Mouse (Mus musculus) heart, embryonic 10.5 days (tissue): Measurements from ENCODE around the gene Tmem50b. TPM values are rescaled to one million over a fixed set of nuclear protein-coding genes. Genes with fewer than 3 reads are reported as not detected.

Experiments used
- DNase-seq: peaks from one replicate; pipeline ENCODE4 v3.0.0-alpha.2; 2017; ENCODE audit warnings: low spot score
- H3K27ac ChIP-seq: fragments of 300-500 bp; sonication (generic); 2 replicates; pipeline ENCODE4 v1.5.1; 2016; ENCODE audit warnings: mild to moderate bottlenecking
- H3K27me3 ChIP-seq: fragments of 300-500 bp; sonication (generic); 2 replicates; pipeline ENCODE4 v1.6.1; 2016; ENCODE audit warnings: mild to moderate bottlenecking; ENCODE audit not compliant: poor library complexity, insufficient read depth, severe bottlenecking
- H3K36me3 ChIP-seq: fragments of 300-500 bp; sonication (generic); 2 replicates; pipeline ENCODE4 v1.6.1; 2016; ENCODE audit warnings: mild to moderate bottlenecking, moderate library complexity
- H3K4me1 ChIP-seq: fragments of 300-500 bp; sonication (generic); 2 replicates; pipeline ENCODE4 v1.6.1; 2016; ENCODE audit warnings: mild to moderate bottlenecking
- H3K4me3 ChIP-seq: fragments of 300-500 bp; sonication (generic); 2 replicates; pipeline ENCODE4 v1.5.1; 2016; ENCODE audit warnings: mild to moderate bottlenecking, moderate library complexity
- H3K9me3 ChIP-seq: fragments of 300-500 bp; sonication (generic); 2 replicates; pipeline ENCODE4 v1.6.1; 2016; ENCODE audit warnings: mild to moderate bottlenecking, moderate library complexity
- WGBS: fragments of 180-500 bp; shearing (Covaris S2); methylation state at CpG from one replicate; pipeline ENCODE4 v1.1.7; 2016; 5-methylcytosine and 5-hydroxymethylcytosine counted together
- polyA plus RNA-seq: library from polyadenylated mRNA; unstranded; fragments of >200 nt; fragmentation: Nextera tagmentation; extraction: Ambion mirVana; gene quantifications from 2 replicates; pipeline ENCODE4 v1.2.1, GENCODE M21; 2016

The Tmem50b gene
- polyA plus RNA-seq, 1 experiment from 2014 or later = 44.7 TPM

DNA sequence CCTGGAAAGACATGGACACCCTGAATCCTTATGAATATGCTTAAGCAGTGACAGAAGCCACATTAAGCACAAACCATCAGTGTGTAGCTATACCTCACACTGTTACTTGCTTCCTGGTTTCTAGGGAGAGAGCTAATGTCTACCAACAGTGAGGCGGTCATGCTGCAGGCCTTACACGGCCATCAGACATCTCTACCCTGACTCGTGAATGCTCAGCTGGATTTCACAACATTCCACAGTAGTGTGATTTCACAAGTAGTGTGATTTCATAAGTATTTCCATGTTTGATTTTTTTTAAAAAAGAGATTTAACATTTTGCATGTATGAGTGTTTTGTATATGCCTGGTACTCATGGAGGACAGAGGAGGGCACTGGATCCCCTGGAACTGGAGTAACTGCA is 31.1 kb upstream of the Tmem50b start:
- WGBS = 89% methylated on average over 3 of the region's 3 CpGs
- H3K9me3 ChIP-seq = no peaks in the 10 kb centered on the region
- no peaks in the 10 kb centered on the region for H3K27me3 ChIP-seq
- H3K4me1 ChIP-seq = no peaks in the 10 kb centered on the region
- H3K4me3 ChIP-seq = no peak overlapping the region
- peaks cover 94% of the 10 kb centered on the region for H3K36me3 ChIP-seq
- no peak overlapping the region for H3K27ac ChIP-seq
- no peak for DNase-seq

DNA sequence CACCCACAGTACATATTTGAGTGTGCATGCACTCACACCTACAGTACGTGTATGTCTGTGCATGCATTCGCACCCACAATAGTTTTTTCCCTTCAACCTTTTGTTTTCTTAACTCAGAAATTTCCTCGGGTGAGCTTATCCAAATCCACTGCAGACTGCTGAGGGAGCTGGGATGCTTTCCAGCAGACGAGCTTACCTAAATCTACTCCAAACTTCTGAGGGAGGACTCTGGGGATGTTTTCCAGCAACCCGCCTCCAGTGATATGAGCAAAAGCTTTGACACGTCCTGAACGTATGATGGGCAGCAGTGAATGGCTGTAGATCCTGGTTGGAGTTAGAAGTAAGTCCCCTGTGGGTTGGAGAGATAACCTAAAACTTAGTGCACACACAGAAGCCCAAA is 30.2 kb upstream of the Tmem50b start:
- DNase-seq = no peak
- H3K27me3 ChIP-seq = no peaks in the 10 kb centered on the region
- no peaks in the 10 kb centered on the region for H3K9me3 ChIP-seq
- no peak overlapping the region for H3K4me3 ChIP-seq
- no peaks in the 10 kb centered on the region for H3K4me1 ChIP-seq
- H3K36me3 ChIP-seq = peaks cover 94% of the 10 kb centered on the region
- H3K27ac ChIP-seq = no peak overlapping the region
- 86% methylated on average over 7 of the region's 7 CpGs for WGBS

DNA sequence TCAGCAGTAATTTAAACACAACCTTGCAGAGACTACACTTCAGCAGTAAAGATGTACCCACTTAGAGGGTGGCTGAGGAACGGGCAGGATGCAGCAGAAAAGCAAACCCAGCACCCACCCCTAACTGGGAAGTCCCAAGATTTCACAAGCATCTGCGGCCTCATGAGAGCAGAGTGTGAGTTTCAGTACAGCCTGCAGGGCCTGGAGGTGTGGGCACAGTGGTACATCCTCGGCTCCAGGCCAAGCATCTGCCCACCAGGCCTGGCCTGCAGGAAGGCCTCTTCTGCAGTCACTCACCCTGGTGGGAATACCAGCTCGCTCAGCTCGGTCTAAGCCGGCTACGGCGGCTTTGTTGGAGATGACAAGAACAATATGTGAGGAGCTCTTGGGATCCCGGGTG is 25.5 kb upstream of the Tmem50b start:
- Histone ChIP-seq H3K27me3 (no peaks in the 10 kb centered on the region), H3K9me3 (no peaks in the 10 kb centered on the region), H3K4me1 (peaks cover 5% of the 10 kb centered on the region; the same call in 1 of the 2 replicates), H3K27ac (peak overlapping the region; percentile 48; the same call in 1 of the 2 replicates), H3K4me3 (no peak overlapping the region), H3K36me3 (peaks cover 81% of the 10 kb centered on the region)
- no peak for DNase-seq
- 92% methylated on average over 9 of the region's 9 CpGs for WGBS

DNA sequence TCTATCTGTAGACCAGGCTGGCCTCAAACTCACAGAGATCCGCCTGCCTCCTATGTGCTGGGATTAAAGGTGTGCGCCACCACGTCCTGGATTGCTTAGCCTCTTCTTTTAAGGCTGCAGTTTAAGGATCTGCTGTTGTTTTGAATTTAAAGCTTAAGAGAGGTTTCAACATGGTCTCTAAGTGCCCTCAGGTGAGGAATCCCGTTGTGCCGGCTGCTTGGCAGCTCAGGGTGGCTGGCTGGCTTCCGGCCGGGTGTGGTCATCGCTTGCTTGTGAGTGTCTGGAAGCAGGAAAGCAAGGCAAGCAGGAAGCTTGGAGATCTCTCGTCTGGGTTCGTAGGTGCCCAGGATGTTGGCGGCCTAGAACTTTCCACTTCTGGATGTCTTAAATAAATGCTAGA is 23.4 kb upstream of the Tmem50b start:
- Histone ChIP-seq H3K4me1 (peaks cover 5% of the 10 kb centered on the region; the same call in 1 of the 2 replicates), H3K27ac (no peak overlapping the region), H3K9me3 (no peaks in the 10 kb centered on the region), H3K36me3 (peaks cover 63% of the 10 kb centered on the region), H3K27me3 (peaks cover 14% of the 10 kb centered on the region; the same call in 1 of the 2 replicates), H3K4me3 (no peak overlapping the region)
- no peak for DNase-seq
- WGBS = 90% methylated on average over 11 of the region's 11 CpGs

DNA sequence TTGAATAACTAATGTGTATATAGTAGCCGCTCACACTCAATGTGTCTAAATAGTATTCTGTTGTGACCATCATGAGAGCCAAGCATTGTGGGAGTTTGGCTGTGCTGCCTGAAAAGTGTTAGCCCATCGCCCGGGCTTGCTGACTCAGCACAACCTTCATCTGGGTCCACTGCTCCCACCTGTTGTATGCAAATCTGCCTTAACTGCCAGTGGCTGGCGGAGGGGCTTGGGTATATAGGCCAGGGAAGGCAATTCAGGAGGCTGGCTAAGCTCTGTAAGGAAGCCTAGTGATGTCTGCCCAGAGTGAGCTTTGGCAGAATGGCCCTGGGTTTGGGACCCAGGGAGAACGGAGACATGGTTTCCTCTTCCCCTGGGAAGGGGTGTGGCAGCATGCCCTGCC is 22.6 kb upstream of the Tmem50b start:
- DNase-seq = no peak
- H3K27ac ChIP-seq = no peak overlapping the region
- peaks cover 55% of the 10 kb centered on the region for H3K36me3 ChIP-seq
- H3K4me3 ChIP-seq = no peak overlapping the region
- no peaks in the 10 kb centered on the region for H3K9me3 ChIP-seq
- 88% methylated on average over 5 of the region's 5 CpGs for WGBS
- H3K4me1 ChIP-seq = peaks cover 5% of the 10 kb centered on the region; the same call in 1 of the 2 replicates
- peaks cover 14% of the 10 kb centered on the region; the same call in 1 of the 2 replicates for H3K27me3 ChIP-seq

DNA sequence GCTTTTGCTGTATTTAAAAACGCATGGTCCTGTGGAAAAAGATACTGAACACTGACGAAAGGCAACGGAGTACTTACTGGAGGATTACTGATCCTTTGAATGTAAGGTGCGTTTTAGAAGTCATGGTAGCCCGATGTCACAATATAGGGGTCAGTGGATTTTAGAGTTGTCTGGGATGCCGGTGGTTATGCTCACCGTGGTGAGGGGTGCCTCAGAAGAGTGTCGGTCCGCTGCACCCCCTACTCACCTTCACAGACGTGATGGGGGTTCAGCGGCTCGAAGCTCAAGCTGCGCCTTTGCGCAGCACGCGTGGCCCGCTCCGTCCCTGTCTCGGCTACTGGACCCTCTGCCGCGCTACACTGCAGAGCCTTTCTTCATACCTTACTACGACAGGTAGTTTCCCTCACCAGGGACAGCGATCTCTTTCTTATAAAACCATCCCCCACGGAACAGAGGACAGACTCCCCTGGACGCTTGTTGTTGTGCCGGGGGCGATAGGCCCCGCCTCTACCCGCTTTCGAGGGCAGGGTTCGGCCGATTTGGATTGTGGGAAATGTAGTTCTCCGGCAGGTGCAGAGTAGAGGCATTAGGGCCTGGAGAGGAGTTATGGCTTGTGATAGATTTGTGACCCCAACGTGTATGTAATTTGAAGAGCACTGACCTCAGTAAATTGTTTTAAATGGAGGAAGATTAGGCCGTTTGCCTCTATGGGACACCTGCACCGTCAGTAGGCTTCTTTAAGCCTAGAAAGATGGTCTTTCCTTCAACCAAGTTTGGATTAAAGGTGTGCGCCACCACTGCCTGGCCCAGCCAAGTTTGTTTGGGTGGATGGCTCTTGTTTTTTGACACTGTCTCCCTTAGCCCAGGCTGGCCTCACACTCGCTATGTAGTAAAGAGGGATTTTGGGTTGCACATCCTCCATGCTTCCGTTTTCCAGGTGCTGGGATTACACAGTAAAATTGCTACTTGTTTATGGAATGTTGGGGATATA is 21.2 kb upstream of the Tmem50b start, which contains the start of gene Dnajc28:
Dnajc28 (minus strand) TSS at position 516 of the 991 bp plus-strand sequence.
- Histone ChIP-seq H3K4me1 (peaks cover 5% of the 10 kb centered on the region; the same call in 1 of the 2 replicates), H3K9me3 (no peaks in the 10 kb centered on the region), H3K27me3 (peaks cover 14% of the 10 kb centered on the region; the same call in 1 of the 2 replicates), H3K36me3 (peaks cover 42% of the 10 kb centered on the region), H3K27ac (peak within 1 kb of the TSS; percentile 78), H3K4me3 (peak within 1 kb of the TSS; percentile 72)
- peak; percentile 88 for DNase-seq
- WGBS = 10% methylated on average over 39 of the region's 39 CpGs

DNA sequence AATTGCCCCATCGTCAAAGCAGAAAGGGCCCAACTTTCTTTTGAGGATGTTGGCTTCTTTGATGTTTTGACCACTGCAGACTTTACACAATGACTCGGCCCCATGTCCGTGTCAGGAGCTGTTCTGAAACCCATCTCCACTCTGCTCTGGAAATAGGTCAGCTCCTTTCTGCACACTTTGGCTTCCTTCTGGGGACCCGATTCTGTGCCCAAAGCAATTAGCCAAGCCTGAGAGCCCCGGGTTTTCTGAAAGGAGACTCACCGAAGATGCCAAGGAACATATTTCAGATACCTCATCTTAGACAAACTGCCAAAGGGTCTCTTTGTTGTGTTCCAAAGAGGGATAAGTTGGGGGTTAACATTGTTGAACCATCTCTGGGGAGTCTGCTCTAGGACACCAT is 17.0 kb upstream of the Tmem50b start:
- Histone ChIP-seq H3K9me3 (no peaks in the 10 kb centered on the region), H3K4me1 (peaks cover 15% of the 10 kb centered on the region), H3K27me3 (peaks cover 14% of the 10 kb centered on the region; the same call in 1 of the 2 replicates), H3K36me3 (no peaks in the 10 kb centered on the region), H3K4me3 (no peak overlapping the region), H3K27ac (no peak overlapping the region)
- DNase-seq = no peak
- 81% methylated on average over 6 of the region's 6 CpGs for WGBS

DNA sequence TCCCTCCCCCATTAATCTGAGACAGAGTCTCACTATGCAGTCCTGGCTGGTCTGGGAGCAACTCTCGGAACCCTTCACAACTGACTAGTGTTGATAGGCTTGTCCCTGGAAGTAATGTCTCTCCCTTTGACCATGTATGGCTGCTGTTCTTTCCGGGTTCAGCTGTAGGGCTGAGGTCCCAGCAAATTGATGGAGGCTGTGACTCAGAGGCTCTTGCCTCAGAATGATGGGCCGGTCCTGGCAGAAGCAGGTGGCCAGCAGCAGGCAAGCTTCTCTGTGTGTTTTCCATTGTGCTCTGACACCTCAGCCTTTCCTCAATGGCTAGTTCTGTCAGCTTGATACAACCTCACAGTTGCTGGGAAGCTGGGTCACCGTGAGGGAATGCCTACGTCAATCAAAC is 14.9 kb upstream of the Tmem50b start:
- Histone ChIP-seq H3K4me3 (no peak overlapping the region), H3K4me1 (peaks cover 10% of the 10 kb centered on the region), H3K27me3 (peaks cover 9% of the 10 kb centered on the region; the same call in 1 of the 2 replicates), H3K36me3 (no peaks in the 10 kb centered on the region), H3K27ac (no peak overlapping the region), H3K9me3 (no peaks in the 10 kb centered on the region)
- DNase-seq = no peak
- WGBS = 61% methylated on average over 5 of the region's 5 CpGs

DNA sequence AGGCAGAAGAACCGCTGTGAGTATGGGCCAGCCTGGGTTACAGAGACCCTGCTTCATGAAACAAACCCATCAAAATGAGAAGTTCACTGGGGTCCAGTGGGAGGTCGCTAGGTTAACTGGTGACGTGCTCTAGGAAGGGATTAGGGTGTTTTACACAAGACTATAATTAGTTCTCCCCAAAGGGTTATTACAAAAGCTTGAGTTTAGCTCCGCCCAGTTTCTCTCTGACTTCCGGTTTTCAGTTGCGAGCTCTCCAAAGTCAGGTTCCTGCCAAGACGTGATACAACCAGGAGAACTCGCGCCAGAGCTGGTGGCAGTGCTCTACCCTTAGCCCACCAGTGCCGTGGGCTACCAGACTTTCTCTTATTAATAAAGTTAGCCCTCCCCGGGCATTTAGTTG is 13.6 kb upstream of the Tmem50b start:
- no peaks in the 10 kb centered on the region for H3K36me3 ChIP-seq
- H3K4me3 ChIP-seq = no peak overlapping the region
- H3K27me3 ChIP-seq = no peaks in the 10 kb centered on the region
- no peak for DNase-seq
- WGBS = 71% methylated on average over 11 of the region's 11 CpGs
- H3K9me3 ChIP-seq = no peaks in the 10 kb centered on the region
- H3K4me1 ChIP-seq = peaks cover 10% of the 10 kb centered on the region
- no peak overlapping the region for H3K27ac ChIP-seq

DNA sequence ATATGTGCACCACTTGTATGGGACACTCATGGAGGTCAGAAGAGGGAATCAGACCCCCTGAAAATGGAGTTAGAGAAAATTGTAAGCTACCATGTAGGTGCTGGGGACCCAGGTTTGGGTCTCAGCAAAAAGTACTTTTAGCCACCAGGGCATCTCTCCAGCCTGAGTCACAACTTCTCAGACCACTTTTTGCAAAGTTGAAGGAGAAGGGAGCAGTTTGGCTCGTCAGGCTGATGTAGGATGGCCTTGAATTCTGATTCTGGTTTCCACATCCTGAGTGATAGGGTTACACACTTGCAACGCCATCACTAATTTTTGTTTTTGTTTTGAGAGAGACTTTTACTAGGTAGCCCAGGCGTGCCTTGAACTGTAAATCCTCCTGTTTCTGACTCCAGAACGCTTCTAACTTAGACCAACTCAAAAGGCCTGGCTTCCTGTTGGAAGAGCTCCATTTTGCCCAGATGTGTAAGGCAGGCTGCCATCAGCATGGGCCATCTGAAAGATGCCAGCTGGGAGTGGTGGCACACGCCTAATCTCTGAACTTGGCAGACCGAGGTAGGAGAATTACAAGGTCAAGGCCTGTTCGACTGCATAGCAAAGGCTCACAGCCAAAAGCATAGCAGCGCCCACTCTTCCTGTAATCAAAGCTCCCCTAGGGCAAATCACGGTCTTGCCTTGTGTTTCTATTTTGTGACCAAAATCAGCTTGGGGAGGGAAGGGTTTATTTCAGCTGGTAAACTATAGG is 12.1 kb upstream of the Tmem50b start:
- no peaks in the 10 kb centered on the region for H3K36me3 ChIP-seq
- no peaks in the 10 kb centered on the region for H3K27me3 ChIP-seq
- no peak overlapping the region for H3K27ac ChIP-seq
- DNase-seq = no peak
- H3K4me1 ChIP-seq = peaks cover 10% of the 10 kb centered on the region
- WGBS = 82% methylated on average over 9 of the region's 9 CpGs
- no peak overlapping the region for H3K4me3 ChIP-seq
- H3K9me3 ChIP-seq = no peaks in the 10 kb centered on the region

DNA sequence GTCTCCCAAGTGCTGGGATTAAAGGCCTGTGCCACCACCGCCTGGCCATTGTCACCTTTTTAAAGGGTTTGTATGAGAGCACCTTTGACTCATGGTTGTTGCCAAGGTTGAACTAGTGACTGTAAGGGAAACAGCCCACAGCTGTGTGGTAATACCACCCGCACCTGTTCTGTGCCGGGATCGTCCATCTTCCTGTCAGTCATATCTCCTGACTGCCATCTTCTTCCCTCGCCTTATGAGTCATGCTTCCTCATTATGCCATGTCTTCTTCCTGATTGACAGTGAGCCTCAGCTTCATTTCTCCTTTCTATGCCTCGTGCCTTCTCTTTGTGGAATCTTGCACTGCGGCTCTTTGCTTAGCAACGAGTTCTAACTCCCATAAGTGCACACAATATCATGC is 9.4 kb upstream of the Tmem50b start:
- peaks cover 1% of the 10 kb centered on the region; the same call in 1 of the 2 replicates for H3K4me1 ChIP-seq
- DNase-seq = no peak
- H3K36me3 ChIP-seq = no peaks in the 10 kb centered on the region
- H3K27ac ChIP-seq = no peak overlapping the region
- no peaks in the 10 kb centered on the region for H3K27me3 ChIP-seq
- WGBS = 85% methylated on average over 8 of the region's 8 CpGs
- no peak overlapping the region for H3K4me3 ChIP-seq
- no peaks in the 10 kb centered on the region for H3K9me3 ChIP-seq

DNA sequence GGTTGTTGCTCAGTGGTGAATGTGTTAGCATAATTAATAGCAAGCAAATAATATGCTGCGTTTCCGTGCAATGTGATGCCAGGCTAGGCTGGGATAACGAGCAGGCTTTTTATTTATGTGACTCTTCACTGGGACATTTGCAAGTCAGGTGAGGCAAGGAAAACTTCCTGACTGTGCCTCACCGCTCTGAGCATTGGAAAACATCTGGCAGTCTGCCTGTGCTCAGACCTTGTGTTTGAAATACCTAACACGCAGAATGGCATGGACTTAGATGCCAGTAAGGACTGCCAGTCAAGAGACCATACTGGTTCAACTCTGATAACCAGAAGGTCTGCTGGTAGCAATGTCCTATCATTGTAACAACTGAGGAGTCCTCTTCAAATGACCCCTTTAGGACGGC is 7.6 kb upstream of the Tmem50b start:
- Histone ChIP-seq H3K9me3 (no peaks in the 10 kb centered on the region), H3K36me3 (no peaks in the 10 kb centered on the region), H3K4me1 (no peaks in the 10 kb centered on the region), H3K27me3 (no peaks in the 10 kb centered on the region), H3K4me3 (no peak overlapping the region), H3K27ac (no peak overlapping the region)
- no peak for DNase-seq
- WGBS = 78% methylated on average over 6 of the region's 6 CpGs

DNA sequence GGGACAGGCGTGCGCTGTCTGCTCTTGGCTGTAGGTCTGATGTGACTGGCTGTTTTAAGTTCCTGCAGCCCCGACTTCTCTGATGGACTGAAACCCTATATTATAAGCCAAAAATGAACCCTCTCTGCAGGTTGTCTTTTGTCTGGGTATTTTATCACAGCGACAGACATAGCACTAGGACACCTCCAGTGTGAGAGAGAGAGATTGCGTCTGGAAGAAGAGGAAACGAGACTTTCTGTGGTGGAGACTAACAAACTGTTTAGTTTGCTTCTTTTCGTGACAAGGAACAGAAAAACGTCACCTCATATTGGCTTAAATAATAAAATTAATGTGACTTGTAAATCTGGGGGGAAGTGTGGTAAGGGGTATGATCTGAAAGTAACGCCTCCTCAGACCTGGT is 4.1 kb upstream of the Tmem50b start:
- H3K27me3 ChIP-seq = peaks cover 10% of the 10 kb centered on the region
- 65% methylated on average over 9 of the region's 9 CpGs for WGBS
- no peaks in the 10 kb centered on the region for H3K9me3 ChIP-seq
- no peak overlapping the region for H3K4me3 ChIP-seq
- no peak for DNase-seq
- H3K4me1 ChIP-seq = peaks cover 11% of the 10 kb centered on the region
- no peak overlapping the region for H3K27ac ChIP-seq
- no peaks in the 10 kb centered on the region for H3K36me3 ChIP-seq
